Mouse (Mus musculus) right cerebral cortex, postnatal 4 days (tissue): Measurements from ENCODE around the gene Limch1.

Experiments used
- DNase-seq: peaks from one replicate; pipeline ENCODE4 v3.0.0-alpha.2; 2022

The Limch1 gene

GRCm38 (mm10) chr5:66745390-66745995 is at the start of gene Limch1:
TSS of gene Limch1 (plus strand) at chr5:66745827.
- peak; percentile 72 for DNase-seq

DNA sequence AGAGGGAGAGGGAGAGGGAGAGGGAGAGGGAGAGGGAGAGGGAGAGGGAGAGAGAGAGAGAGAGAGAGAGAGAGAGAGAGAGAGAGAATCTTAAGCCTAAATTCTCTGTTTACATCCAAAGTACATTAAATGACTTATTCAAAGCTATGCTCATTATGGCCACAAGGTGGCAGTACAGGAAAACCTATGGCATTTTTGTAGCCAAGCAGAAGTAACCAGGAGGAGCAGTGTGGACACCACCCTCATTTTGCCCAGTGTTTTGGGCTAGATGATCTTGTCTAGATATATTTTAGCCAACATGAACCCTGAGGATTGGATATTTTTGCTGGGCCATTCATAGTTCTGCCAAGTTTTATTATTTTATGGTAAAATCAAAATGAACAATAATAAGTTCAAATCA is 48.5 kb upstream of the Limch1 start:
- peak; percentile 42 for DNase-seq

GRCm38 (mm10) chr5:66699911-66700310 is 45.7 kb upstream of the Limch1 start:
- no peak for DNase-seq

GRCm38 (mm10) chr5:66701951-66702350 is 43.7 kb upstream of the Limch1 start:
- DNase-seq = no peak

DNA sequence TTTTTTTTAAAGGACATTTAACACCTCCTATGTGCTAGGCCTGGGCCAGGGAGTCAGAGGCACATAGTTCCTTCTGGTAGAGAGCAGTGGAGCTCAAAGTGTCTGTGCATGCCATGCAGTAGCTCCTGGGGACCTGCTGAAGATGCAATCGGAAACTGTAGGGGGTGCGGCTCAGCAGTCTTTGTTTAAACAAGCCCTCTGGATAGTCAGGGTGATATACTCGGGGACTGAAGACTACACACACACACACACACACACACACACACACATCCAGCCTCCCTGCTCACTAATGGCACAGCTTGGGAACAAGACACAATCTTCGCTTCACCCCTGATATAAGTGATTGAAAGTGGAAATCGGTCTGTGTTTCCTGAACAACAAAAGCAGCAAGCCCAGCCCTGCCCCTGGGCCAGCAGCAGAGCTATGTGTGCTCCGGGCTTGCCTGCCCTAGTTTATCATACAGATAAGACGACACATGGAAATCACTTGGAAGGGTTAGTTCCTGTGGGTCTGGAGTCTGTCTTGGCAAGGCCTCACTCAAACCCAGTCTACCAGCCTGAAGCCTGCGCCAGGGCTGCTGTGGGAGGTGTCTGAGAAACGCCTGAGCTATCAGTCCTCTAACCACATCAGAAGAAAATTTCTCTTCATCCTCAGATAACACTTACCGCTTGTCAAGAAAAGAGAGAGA is 42.2 kb upstream of the Limch1 start:
- no peak for DNase-seq

- no peak for DNase-seq
Observed at GRCm38 (mm10) chr5:66707859-66708258, 37.8 kb upstream of the Limch1 start.

DNA sequence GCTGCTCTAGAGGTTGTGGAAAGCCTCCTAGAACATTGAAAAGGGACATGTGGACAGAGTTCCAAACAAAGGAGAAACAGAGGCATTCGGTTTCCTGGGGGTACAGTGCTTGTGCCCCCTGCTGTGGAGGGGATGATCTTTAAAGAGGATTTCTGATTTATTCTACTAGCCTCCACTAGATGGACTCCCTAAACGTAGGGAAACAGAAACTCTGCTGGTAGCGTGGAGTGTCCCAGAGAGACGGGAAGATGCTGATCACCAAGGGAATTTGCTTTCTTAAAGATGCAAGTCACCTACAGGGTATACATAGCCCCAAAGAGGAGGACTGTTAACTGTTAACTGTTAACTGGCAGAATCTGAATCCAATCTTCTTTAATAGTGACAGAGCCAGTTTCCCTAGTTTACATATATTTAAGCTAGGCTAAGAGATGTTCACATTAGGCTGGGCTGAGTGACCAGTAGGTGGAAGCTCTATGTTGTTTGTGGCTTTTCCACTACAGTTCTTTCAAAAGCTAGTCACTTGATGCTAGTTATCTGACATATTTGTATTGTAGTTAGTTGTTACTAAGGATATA is 35.1 kb upstream of the Limch1 start:
- no peak for DNase-seq

GRCm38 (mm10) chr5:66712801-66713200 is 32.8 kb upstream of the Limch1 start:
- DNase-seq = no peak

DNA sequence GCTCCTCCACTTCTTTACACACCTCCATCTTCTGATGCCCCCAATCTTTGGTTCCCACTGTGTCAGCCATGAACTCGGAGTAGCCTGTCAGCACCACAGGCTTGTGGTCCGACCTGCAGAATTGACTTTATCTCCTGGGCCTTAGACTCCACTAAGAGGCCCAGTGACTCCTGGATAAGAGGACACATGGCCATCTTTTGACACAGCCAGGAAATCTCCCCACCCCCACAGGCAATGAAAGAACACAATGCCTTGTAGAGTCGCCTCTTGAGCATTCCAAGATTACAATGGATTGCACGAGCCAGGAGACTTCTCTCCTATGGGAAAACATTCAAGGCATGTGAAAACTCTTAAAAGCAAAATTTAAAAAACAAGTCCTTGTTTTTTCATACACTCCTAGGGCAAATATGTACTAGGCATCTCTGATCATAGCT is 30.1 kb upstream of the Limch1 start:
- no peak for DNase-seq

- no peak for DNase-seq
Observed at GRCm38 (mm10) chr5:66717931-66718330, 27.7 kb upstream of the Limch1 start.

- no peak for DNase-seq
Observed at GRCm38 (mm10) chr5:66718413-66718812, 27.2 kb upstream of the Limch1 start.

DNA sequence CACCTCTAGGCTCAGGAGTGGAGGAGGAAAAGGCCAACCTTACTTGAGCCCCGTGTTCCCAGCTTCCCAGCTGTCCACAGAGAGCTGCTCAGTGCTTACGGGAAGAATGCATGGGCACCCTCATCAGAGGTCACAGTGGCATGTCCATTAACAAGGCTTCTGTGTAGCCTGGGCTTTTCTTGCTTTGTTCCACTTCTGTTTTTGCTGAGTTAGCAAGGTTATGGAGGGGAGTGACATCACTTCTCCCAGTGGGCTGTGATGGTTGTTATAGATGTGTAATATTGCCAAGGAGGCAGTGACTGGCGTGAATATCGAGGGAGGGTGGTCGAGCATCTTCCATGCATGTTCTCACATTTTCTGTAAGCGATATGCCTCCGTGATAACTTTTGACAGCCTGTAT is 26.7 kb upstream of the Limch1 start:
- no peak for DNase-seq

DNA sequence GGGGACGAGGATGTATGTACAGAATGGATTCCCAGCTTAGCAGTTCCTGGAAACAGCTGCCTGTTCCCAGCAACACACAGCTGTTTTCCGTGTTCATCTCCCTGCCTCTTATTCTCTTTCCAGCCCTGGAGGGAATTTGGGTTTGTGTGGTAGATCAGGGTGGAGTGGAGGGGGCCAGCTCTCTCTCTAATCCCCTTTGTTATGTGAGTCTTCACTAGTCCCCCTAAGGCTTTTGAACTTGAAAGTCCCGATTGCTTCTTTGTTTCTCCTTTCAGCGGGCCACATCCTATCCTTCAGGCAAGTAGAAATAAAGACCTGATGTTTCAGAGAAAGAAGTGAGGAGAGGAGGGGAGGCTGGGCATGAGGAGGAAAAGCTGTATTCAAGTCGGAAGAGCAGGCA is 24.7 kb upstream of the Limch1 start:
- no peak for DNase-seq

DNA sequence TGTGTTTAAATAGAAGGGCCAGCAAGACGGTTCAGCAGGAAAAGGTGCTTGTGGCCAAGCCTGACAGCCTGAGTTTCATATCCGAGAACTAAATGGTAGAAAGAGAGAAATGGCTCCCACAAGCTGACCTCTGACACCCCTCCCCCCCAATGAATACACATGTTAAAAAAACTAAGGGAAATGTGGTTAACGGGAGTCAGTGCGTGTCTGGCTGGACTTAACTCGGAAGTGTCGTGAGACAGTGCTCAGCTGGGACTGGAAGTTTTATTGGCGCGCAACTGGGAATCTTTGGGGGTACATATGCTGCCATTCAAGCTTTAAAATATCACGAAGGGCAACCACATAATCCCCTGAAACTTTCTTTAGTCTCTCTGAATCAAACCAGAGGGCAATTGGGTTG is 23.0 kb upstream of the Limch1 start:
- DNase-seq = no peak

DNA sequence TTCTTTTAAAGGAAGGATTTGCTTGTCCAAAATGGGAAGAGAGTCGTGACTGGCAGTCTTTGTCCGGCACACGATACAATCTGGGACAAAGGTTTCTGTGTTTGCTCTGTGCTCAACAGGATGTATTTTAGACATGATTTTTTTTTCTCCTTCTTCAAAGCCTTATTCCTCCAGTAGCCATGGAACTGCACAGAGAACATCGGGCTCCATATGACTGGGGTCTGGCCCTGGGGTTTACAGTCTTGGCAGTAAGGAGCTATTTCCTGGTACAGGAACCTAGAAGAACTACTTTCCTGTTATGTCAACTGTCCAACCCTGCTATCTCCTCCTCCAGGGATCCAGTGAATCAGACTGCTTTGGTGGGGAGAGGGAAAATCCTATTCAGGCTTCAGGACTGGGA is 22.6 kb upstream of the Limch1 start:
- DNase-seq = no peak

- no peak for DNase-seq
Observed at GRCm38 (mm10) chr5:66723626-66724025, 22.0 kb upstream of the Limch1 start.

DNA sequence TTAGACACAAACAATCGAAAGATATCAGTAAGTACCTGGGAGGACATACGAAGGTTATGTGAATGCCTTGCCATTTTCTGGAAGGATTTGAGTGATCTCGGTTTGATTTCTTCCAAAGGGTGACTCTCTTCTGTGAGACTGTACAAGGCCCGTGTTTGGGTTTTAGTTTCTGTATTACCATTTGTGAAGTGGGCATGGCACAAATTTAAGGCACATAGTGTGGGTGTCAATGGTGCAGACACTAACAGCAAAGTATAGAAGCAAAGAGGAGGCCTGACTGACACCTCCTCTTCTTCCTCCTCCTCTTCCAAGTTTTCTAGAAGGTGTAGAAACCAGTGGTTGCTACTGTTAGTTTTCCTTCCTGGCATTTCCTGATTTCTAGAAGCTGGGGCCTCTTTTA is 16.3 kb upstream of the Limch1 start:
- DNase-seq = no peak

DNA sequence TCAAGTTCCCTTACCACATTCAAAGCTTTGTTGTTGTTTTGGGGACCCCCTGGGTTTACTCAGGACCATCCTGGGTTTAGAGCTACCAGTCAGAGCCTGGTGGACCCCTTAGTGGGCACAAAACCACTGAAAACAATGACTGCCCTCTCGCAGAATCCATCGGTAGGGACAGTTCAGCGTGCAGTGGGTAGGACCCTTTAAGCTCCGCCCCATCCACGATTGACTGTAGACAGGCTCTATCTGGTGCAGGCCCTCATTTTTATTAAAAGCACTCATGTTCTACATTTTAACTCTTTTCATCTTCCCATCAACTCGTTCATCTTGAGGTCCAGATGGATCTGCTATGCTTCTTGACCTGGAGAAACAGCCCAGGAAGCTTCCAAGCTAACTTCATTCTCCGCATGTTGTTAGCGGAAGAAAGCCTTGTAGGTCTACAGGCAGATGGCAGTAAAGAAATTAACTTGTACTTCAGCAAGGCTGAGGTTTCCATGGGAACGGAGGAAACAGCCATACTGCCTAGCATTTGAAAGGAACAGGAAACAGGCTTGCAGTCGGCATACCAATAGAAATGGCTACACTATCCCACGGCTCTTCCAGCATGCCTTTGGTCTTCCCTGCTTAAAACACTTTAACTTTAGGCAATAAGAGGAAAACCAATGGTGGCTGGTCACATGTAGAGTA is 14.9 kb upstream of the Limch1 start:
- DNase-seq = peak; percentile 30

- DNase-seq = no peak
Observed at GRCm38 (mm10) chr5:66731302-66731697, 14.3 kb upstream of the Limch1 start.

- DNase-seq = no peak
Observed at GRCm38 (mm10) chr5:66733556-66733955, 12.1 kb upstream of the Limch1 start.

DNA sequence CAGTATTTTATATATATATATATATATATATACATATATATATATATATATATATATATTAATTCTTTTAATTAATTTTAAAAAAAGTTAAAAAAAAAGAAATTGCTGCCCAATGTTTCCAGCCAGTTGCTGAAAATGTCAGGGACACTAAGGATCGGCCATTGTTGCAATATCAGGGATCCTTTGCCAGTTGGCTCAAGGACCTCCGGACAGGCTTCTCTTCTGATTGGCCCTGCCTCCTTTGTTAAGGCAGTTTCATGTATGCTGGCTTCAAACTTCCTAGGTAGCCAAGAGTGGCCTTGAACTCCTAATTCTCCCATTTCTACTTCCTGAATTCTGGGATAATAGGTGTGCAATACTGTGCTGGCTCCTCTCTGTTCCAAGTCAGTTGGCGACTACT is 6.3 kb upstream of the Limch1 start:
- DNase-seq = no peak

GRCm38 (mm10) chr5:66745996-66746681 is 512 bp downstream of the Limch1 start:
- DNase-seq = peak; percentile 60

DNA sequence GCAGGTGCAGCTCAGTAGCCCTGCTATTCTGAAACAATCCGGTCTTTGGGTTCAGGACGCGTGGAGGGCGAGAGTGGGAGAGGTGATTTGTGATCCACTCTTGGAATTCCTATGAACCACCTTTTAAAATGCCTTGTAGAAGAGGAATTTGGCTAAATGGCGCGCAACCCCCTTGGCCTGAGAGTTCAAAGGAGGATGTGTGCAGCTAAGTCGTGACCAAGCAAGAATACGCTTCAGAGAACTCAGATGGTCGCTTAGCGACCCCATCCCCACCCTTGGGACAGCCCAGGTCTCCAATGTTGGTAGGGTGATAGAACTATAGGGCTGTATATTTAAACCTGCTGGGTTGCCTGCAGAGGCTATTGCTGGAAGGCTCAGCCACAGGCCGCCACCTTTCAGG is 1.1 kb downstream of the Limch1 start:
- no peak for DNase-seq
